Mouse (Mus musculus) gastrocnemius, adult 8-10 months (tissue): ENCODE results near the gene Celsr2. TPM values are rescaled to one million over a fixed set of nuclear protein-coding genes. Genes with fewer than 3 reads are reported as not detected.
A peak's percentile ranks its signal among the peaks of the same experiment; 100 is the strongest.

ENCODE experiments used
- DNase-seq, 2 experiments: peaks; one replicate each; pipeline ENCODE4 v3.0.0; 2022; ENCODE audit warnings: low spot score in 2 of 2
- total RNA-seq, 4 experiments: library from RNA; stranded (reverse); gene quantifications; 2 replicates each; pipeline ENCODE4 v1.2.4; 2022

Celsr2 gene
- total RNA-seq = 10 to 100 TPM in 2 of 4 experiments, 1 to 10 TPM in 2; 8.9 to 12.5 (median 9.6) TPM

DNA sequence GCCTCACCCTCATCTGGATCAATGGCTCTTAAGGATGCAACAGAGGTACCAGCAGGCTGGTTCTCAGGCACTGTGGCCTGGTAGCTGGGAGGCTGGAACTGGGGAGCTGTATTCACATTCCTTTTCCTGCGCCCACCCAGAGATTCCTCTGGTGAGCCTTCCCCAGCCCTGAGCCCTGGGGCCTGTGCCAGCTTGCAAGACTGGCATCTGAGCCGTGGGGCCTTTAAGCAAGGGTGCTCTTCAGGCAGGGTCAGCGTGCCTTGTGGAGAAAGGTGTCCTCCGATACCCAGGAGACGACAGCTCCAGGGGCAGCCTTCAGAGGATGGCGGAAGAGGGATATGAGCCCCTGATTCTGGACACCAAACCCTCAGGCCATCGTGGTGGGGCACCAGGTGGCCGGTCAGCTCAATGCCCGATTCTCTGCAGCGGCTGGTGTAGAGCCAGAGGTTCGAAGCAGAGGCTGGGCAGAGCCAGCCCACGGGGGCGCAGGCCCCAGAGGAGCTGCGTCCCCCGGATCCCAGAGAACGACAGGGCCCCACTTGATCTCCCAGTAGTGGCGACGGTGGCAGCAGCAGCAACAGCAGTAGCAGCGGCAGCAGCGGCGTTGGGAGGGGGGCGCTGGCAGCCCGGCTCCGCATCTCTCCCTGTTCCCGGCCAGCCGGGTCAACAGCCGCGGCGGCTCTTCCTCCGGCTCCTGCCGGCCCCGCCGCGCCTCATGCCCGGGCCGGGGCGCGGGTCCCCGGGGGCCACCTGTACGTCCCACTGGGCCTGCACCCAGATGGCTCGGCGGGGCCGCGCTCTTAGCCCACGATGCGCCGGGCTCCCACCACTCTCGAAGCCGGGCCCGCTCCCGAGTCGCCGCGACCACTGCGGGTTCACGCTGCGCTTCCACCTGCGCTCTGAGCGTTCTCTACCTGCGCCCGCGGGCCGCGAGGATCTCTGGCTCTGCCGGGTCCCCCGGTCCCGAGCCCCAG lies at the start of gene Celsr2:
Gene Celsr2, minus strand, starts transcription at position 696 of the 974 bp plus-strand sequence.
- no peak for DNase-seq

DNA sequence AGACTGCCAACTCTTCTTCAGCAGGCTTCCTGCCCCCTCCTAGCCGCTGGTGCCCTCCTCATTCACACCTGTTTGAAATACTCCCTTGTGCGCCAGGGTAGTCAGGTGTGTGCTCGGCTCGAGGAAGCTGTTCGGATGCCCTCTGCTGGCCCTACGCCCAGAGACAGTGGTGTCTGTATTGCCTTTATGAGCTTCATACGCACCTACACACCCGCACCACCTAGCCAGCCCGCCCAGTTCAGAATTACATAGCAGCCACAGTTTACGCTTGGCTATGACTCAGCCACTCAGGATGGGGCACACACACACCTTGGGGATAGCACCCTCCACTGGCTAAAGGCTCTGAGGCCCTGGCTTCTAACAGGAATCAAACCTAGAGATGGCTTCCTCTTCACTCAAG lies 43.5 kb upstream of the Celsr2 start:
- DNase-seq = no peak

GRCm38 (mm10) chr3:108458380-108458779 lies 43.0 kb upstream of the Celsr2 start:
- DNase-seq = no peak

DNA sequence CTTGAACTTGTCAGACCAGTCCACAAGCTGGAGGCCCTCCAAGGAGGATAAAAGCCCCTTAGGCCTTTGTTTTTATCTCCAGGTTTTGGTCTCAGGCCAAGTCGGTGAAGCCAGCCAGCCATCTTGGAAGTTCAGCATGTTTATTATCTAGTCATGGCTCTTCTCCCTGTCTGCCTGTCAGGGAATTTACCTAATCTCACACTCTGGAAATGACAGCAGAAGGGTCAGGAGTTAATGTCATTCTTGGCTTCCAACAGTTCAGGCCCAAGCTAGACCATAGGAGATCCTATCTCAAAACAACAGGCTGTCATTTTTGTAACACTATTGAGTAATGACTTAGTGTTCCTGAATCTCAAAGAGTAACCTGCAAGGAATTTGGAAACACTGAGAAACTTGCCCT lies 38.8 kb upstream of the Celsr2 start:
- no peak for DNase-seq

- DNase-seq = no peak
Observed at GRCm38 (mm10) chr3:108451969-108452368, 36.6 kb upstream of the Celsr2 start.

- DNase-seq = no peak
Observed at GRCm38 (mm10) chr3:108445366-108445705, 30.0 kb upstream of the Celsr2 start.

- DNase-seq = peak; percentile 86 to 91
Observed at GRCm38 (mm10) chr3:108444698-108445365, 29.5 kb upstream of the Celsr2 start, which contains the start of gene Sars. TSS of gene Sars (minus strand) at chr3:108445209.

DNA sequence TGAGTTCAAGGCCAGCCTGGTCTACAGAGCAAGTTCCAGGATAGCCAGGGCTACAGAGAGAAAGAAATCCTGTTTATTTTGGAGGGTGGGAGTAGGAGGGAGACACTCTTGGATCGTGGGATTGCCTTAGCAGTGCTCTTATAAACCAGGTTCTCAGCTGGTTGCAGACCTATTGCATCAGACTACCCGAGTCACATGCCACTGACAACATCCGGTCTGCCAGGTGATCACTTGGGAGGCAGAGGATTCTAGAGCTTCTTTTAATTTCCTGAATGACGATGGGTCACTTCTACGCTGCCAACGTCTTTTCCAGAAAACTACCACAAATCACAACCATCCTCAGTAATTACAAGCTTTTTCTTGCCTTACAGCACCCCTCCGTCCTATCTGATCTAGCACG lies 28.7 kb upstream of the Celsr2 start:
- peak in 1 of 2 experiments; percentile 14 for DNase-seq

GRCm38 (mm10) chr3:108436380-108436714 lies 21.0 kb upstream of the Celsr2 start:
- no peak for DNase-seq

DNA sequence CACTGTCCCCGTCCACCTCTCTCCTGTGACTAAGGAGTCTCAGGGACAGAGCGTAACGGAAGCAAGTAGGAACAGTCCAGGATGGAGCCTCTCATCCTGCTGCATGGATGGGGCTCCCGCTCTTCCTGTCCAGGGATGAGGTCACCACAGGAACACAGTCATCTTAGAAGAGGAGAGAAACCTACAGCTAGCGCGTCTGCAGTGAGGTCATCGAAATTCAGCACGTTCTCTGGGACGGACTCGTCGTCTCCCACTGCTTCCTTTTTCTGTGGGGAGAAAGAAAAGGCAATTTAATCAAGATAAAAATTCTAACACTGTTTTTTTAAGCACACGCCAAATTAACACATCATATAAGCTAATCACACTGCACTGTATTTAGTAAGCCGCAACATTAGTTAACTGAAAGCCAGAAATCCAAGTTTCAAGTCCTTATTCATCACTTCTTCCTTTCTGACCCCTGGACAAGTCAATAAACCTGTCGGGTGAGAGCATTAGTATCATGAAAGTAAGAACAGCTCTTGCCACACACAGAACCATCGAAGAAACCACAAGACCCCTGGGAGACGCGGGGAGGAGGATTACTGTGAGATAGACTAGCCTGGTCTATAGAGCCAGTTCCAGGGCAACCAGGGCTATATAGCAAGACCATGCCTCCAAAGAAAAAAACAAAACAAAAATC lies 20.5 kb upstream of the Celsr2 start:
- no peak for DNase-seq

DNA sequence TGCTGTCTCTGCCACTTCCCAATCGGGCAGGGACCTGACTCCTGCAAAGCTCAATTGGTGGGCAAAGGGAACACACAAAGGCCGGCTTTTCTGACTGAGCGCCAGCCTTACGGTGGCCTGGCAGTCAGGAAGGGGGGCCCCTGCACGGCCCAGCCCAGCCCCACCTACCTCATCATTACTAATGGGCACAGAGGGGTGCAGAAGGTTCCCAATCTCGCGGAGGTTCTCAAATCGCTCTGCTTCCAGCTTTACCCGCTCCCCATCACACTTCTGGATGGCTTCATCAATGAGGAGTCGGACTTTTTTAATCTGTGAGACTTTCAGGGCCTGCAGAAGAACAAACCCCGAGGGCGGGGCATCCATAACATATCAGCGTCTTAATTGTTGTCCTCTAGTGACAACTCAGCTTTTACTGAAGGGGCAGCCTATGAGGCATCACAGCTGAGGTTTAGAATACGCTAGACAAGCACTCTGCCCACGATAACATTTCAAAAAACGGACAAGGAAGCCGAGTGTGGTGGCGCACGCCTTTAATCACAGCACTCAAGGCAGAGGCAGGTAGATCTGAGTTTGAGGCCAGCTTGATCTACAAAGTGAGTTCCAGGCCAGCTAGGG lies 18.6 kb upstream of the Celsr2 start:
- DNase-seq = no peak

- DNase-seq = no peak
Observed at GRCm38 (mm10) chr3:108433188-108433880, 18.0 kb upstream of the Celsr2 start.

DNA sequence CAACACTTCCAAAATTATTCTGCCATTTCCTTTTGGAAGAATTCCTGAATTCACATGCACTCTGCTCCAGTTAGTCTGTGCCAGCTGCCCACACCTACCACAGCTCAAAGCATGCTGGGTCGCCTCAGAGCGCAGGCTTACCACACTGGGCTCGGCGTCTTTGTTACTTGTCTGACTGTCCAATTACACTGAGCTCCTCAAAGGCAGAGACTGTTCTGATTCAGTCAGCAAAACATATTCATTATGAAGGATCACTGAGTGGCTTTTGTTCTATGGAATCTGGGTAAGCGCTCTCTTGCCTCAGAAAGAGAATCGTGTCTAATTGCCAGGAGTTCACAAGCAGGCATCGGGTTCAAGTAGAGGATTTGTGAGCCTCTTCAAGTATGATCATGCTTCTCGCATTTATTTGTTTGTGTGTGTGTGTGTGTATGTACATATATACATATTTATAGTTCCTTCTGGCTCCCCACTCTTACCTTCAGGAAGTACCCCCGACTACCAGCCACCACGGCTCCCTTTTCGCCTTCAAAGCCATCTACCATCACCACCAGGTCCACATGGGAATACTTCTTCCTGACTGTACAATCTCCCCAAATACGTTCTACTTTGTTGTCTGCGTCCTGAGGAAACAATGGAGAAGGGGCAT lies 17.3 kb upstream of the Celsr2 start:
- no peak for DNase-seq

- no peak for DNase-seq
Observed at GRCm38 (mm10) chr3:108425624-108426018, 10.3 kb upstream of the Celsr2 start.

GRCm38 (mm10) chr3:108424944-108425623 lies 9.7 kb upstream of the Celsr2 start:
- DNase-seq = no peak

DNA sequence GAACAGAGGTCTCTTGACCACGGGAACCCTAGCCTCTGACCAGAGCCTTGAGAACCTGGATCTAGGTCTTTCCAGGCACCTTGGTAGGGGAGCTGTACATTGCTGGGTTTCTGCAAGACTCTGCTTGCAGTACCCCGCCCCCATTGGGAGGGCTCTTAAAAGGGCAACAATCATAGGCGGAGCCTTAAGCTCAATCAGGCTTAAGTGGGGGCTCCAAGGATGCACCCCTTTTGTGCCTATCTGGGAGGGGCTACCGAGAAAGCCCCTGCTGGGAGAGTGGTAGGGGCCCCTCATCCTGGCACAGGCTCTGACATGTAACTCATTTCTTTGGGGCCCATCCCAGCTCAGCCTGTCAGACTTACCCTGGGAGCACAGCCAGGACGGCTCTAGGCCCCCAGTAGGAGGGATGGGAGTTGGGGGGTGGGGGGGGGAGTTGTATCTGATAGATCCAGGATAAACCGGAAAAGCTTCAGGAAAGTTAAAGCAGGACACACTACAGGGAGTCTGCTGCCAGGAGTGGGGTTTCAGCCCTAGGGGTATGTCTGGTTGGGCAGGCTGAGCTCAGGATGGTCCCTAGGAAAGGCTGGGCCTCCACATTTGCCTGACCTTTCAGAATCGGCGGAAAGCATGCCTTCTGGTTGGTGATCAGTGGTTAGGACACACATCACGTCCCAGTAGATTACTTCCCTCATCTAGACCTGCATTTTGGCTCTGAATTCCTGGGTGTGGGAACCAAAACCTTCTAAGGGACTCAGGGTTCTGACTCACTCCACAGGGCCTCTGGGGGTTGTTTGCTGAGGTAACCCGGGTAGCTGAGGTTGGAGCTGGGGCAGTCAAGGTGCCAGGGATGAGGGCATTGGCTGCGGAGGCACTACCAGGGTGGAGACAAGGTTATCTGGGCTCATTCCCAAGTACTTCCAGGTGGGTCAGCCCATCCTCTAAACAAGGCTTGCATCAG lies 8.8 kb upstream of the Celsr2 start:
- DNase-seq = no peak

GRCm38 (mm10) chr3:108423006-108423405 lies 7.7 kb upstream of the Celsr2 start:
- DNase-seq = no peak

- peak; percentile 32 to 50 for DNase-seq
Observed at GRCm38 (mm10) chr3:108415831-108416223, 475 bp upstream of the Celsr2 start.
